Mouse (Mus musculus): ENCODE data around the gene Abcb4.

- TF ChIP-seq CTCF (IDR thresholded peaks at IDR 0.05): no peak
- TF ChIP-seq POLR2A (IDR thresholded peaks at IDR 0.05; ENCODE audit: insufficient read depth, low read depth, low read length): no peak
Measured at GRCm38 (mm10) chr5:8901001-8901400, 7.5 kb downstream of the Abcb4 start.
